Mouse (Mus musculus) cortical plate, adult 2 months (tissue): ENCODE data around the gene Ccdc92b.

Experiments
- CTCF ChIP-seq: fragments of 200-500 bp; IDR thresholded peaks from 2 replicates; pipeline ENCODE4 v1.5.1; 2011; ENCODE audit warnings: mild to moderate bottlenecking, control low read depth, low read length; ENCODE audit not compliant: insufficient read depth; ENCODE audit errors: extremely low read depth
- POLR2A ChIP-seq: fragments of 200-500 bp; IDR thresholded peaks from 2 replicates; pipeline ENCODE4 v1.6.1; 2011; ENCODE audit warnings: mild to moderate bottlenecking, low read length, control low read depth; ENCODE audit not compliant: insufficient read depth; ENCODE audit errors: extremely low read depth

DNA sequence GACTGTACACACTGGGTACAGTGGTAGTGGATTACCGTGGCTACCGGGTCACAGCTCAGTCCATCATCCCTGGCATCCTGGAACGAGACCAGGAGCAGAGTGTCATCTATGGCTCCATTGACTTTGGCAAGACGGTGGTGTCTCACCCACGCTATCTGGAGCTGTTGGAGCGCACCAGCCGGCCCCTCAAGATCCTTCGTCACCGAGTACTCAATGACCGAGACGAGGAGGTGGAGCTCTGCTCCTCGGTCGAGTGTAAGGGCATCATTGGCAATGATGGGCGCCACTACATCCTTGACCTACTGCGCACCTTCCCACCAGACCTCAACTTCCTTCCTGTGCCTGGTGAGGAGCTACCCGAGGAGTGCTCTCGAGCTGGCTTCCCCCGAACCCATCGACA, 42.2 kb downstream of the Ccdc92b start:
- TF ChIP-seq CTCF (no peak), POLR2A (no peak)
